Mouse (Mus musculus) kidney, embryonic 14.5 days (tissue): ENCODE results near the gene Alms1. TPM values are rescaled to one million over a fixed set of nuclear protein-coding genes. Genes with fewer than 3 reads are reported as not detected.

ENCODE experiments used
- ATAC-seq: fragments of 200-750 bp; cut with Nextera tagmentation; 2 replicates; pipeline ENCODE4 v1.8.0; 2017; ENCODE audit warnings: moderate number of reproducible peaks, mild to moderate bottlenecking, moderate TSS enrichment, moderate library complexity; ENCODE audit not compliant: low FRiP score, low TSS enrichment
- H3K27ac ChIP-seq: fragments of 300-500 bp; sonication (generic); 2 replicates; pipeline ENCODE4 v1.5.1; 2014; ENCODE audit warnings: low read depth, mild to moderate bottlenecking, low read length, moderate library complexity, mixed read lengths
- H3K27me3 ChIP-seq: fragments of 300-500 bp; sonication (generic); 2 replicates; pipeline ENCODE4 v1.6.1; 2014; ENCODE audit warnings: mild to moderate bottlenecking, low read length; ENCODE audit not compliant: control insufficient read depth, insufficient read depth
- H3K36me3 ChIP-seq: fragments of 300-500 bp; sonication (generic); 2 replicates; pipeline ENCODE4 v1.6.1; 2014; ENCODE audit warnings: low read length, mixed read lengths; ENCODE audit not compliant: control insufficient read depth, insufficient read depth
- H3K4me1 ChIP-seq: fragments of 300-500 bp; sonication (generic); 2 replicates; pipeline ENCODE4 v1.6.1; 2014; ENCODE audit warnings: low read length, mixed read lengths; ENCODE audit not compliant: control insufficient read depth, insufficient read depth
- H3K4me2 ChIP-seq: fragments of 300-500 bp; sonication (generic); replicated peaks from 2 replicates; pipeline ENCODE4 v1.6.1; 2014; ENCODE audit warnings: low read depth, mild to moderate bottlenecking, low read length
- H3K4me3 ChIP-seq: fragments of 300-500 bp; sonication (generic); 2 replicates; pipeline ENCODE4 v1.5.1; 2014; ENCODE audit warnings: mild to moderate bottlenecking, low read length
- H3K9ac ChIP-seq: fragments of 300-500 bp; sonication (generic); 2 replicates; pipeline ENCODE4 v1.6.1; 2014; ENCODE audit warnings: low read depth, mild to moderate bottlenecking, low read length, moderate library complexity
- H3K9me3 ChIP-seq: fragments of 300-500 bp; sonication (generic); 2 replicates; pipeline ENCODE4 v1.6.1; 2016; ENCODE audit warnings: low read length; ENCODE audit not compliant: control insufficient read depth
- WGBS: fragments of 180-500 bp; shearing (Covaris S2); extraction: QIAGEN DNeasy Blood & Tissue Kit; methylation state at CpG from one replicate; pipeline ENCODE4 v1.1.7; 2014; 5-methylcytosine and 5-hydroxymethylcytosine counted together
- polyA plus RNA-seq: library from polyadenylated mRNA; unstranded; fragments of >200 nt; fragmentation: Nextera tagmentation; extraction: Ambion mirVana; gene quantifications from 2 replicates; pipeline ENCODE4 v1.2.1, GENCODE M21; 2014

Gene Alms1
- polyA plus RNA-seq, result 7.1 and 9.2 TPM in 2 replicates

GRCm38 (mm10) chr6:85587396-85588143 is at the start of gene Alms1:
Gene Alms1 (plus strand): TSS chr6:85587531.
- no peaks in the 10 kb centered on the region for H3K36me3 ChIP-seq
- peaks cover 15% of the 10 kb centered on the region for H3K4me1 ChIP-seq

GRCm38 (mm10) chr6:85543351-85544175 is 43.8 kb upstream of the Alms1 start:
- Histone ChIP-seq H3K9me3 (no peaks in the 10 kb centered on the region), H3K27ac (no peak overlapping the region)
- WGBS, result 68% methylated on average over 10 of the region's 10 CpGs

More at GRCm38 (mm10) chr6:85587396-85588143, at the start of gene Alms1:
- Histone ChIP-seq H3K4me2 (peak within 1 kb of the TSS; percentile 67), H3K27ac (peak within 1 kb of the TSS; percentile 73), H3K4me3 (peak within 1 kb of the TSS; percentile 82), H3K9ac (peak within 1 kb of the TSS; percentile 78), H3K27me3 (no peaks in the 10 kb centered on the region), H3K9me3 (no peaks in the 10 kb centered on the region)
- ATAC-seq, result peak; percentile 98
- WGBS, result under 1% methylated on average over 59 of the region's 59 CpGs

GRCm38 (mm10) chr6:85544251-85544881 is 43.0 kb upstream of the Alms1 start:
- Histone ChIP-seq H3K4me2 (no peak overlapping the region), H3K4me1 (no peaks in the 10 kb centered on the region), H3K27ac (no peak overlapping the region), H3K9me3 (no peaks in the 10 kb centered on the region), H3K9ac (no peak overlapping the region), H3K36me3 (no peaks in the 10 kb centered on the region), H3K27me3 (no peaks in the 10 kb centered on the region), H3K4me3 (no peak overlapping the region)
- no peak for ATAC-seq
- 79% methylated on average over 13 of the region's 13 CpGs for WGBS

More at GRCm38 (mm10) chr6:85543351-85544175, 43.8 kb upstream of the Alms1 start:
- Histone ChIP-seq H3K4me2 (no peak overlapping the region), H3K9ac (no peak overlapping the region), H3K4me3 (no peak overlapping the region), H3K36me3 (no peaks in the 10 kb centered on the region), H3K27me3 (no peaks in the 10 kb centered on the region), H3K4me1 (no peaks in the 10 kb centered on the region)
- no peak for ATAC-seq

GRCm38 (mm10) chr6:85547642-85548041 is 39.7 kb upstream of the Alms1 start:
- Histone ChIP-seq H3K9ac (no peak overlapping the region), H3K4me2 (no peak overlapping the region)
- 75% methylated on average over 5 of the region's 5 CpGs for WGBS

GRCm38 (mm10) chr6:85562374-85562773 is 25.0 kb upstream of the Alms1 start:
- no peak overlapping the region for H3K4me2 ChIP-seq
- WGBS, result 33% methylated on average over 1 of the region's 1 CpGs

More at GRCm38 (mm10) chr6:85547642-85548041, 39.7 kb upstream of the Alms1 start:
- Histone ChIP-seq H3K36me3 (no peaks in the 10 kb centered on the region), H3K9me3 (no peaks in the 10 kb centered on the region), H3K27ac (no peak overlapping the region), H3K27me3 (no peaks in the 10 kb centered on the region), H3K4me1 (no peaks in the 10 kb centered on the region), H3K4me3 (no peak overlapping the region)
- ATAC-seq, result no peak

GRCm38 (mm10) chr6:85572816-85573215 is 14.5 kb upstream of the Alms1 start:
- H3K27me3 ChIP-seq, result no peaks in the 10 kb centered on the region
- no peaks in the 10 kb centered on the region for H3K9me3 ChIP-seq
- no peak overlapping the region for H3K4me3 ChIP-seq
- no peaks in the 10 kb centered on the region for H3K36me3 ChIP-seq
- WGBS, result 92% methylated on average over 5 of the region's 5 CpGs
- no peak for ATAC-seq
- H3K4me2 ChIP-seq, result no peak overlapping the region
- no peaks in the 10 kb centered on the region for H3K4me1 ChIP-seq
- no peak overlapping the region for H3K27ac ChIP-seq
- no peak overlapping the region for H3K9ac ChIP-seq

More at GRCm38 (mm10) chr6:85562374-85562773, 25.0 kb upstream of the Alms1 start:
- no peak for ATAC-seq
- no peak overlapping the region for H3K4me3 ChIP-seq
- H3K9ac ChIP-seq, result no peak overlapping the region
- no peaks in the 10 kb centered on the region for H3K9me3 ChIP-seq
- H3K4me1 ChIP-seq, result no peaks in the 10 kb centered on the region
- no peaks in the 10 kb centered on the region for H3K36me3 ChIP-seq
- no peak overlapping the region for H3K27ac ChIP-seq
- H3K27me3 ChIP-seq, result no peaks in the 10 kb centered on the region

- no peak overlapping the region for H3K9ac ChIP-seq
- H3K27ac ChIP-seq, result no peak overlapping the region
- H3K36me3 ChIP-seq, result no peaks in the 10 kb centered on the region
- no peak overlapping the region for H3K4me3 ChIP-seq
- no peaks in the 10 kb centered on the region for H3K9me3 ChIP-seq
- ATAC-seq, result no peak
- H3K4me1 ChIP-seq, result no peaks in the 10 kb centered on the region
- no peaks in the 10 kb centered on the region for H3K27me3 ChIP-seq
- H3K4me2 ChIP-seq, result no peak overlapping the region
- WGBS, result 90% methylated on average over 5 of the region's 5 CpGs
Measured at GRCm38 (mm10) chr6:85581688-85582087, 5.6 kb upstream of the Alms1 start.

- Histone ChIP-seq H3K27me3 (no peaks in the 10 kb centered on the region), H3K4me1 (peaks cover 10% of the 10 kb centered on the region), H3K36me3 (no peaks in the 10 kb centered on the region), H3K9me3 (no peaks in the 10 kb centered on the region), H3K9ac (no peak overlapping the region), H3K4me2 (no peak overlapping the region), H3K4me3 (no peak overlapping the region), H3K27ac (no peak overlapping the region)
- 86% methylated on average over 4 of the region's 4 CpGs for WGBS
- ATAC-seq, result no peak
Measured at GRCm38 (mm10) chr6:85584612-85585011, 2.7 kb upstream of the Alms1 start.
